Mouse (Mus musculus) heart, postnatal 10 days (tissue): Measurements from ENCODE around the gene Wipf1. TPM values are rescaled to one million over a fixed set of nuclear protein-coding genes. Genes with fewer than 3 reads are reported as not detected.
A peak's percentile ranks its signal among the peaks of the same experiment; 100 is the strongest.
"Not testable (repeated sequence)": the region's sequence is repeated elsewhere in the genome, so short reads cannot be mapped to it uniquely, and the experiment has no call there.

Experiments used
- DNase-seq, 2 experiments: peaks; one replicate each; pipeline ENCODE4 v3.0.0; 2021
- intact Hi-C: fragments of 180-260 bp; cut with DNase I; formaldehyde crosslinking; loops from one replicate; pipeline ENCODE4 v1.15.1; 2025
- total RNA-seq, 2 experiments: library from RNA; stranded (reverse); gene quantifications; 2 replicates each; pipeline ENCODE4 v1.2.3; 2021

Wipf1 gene
- total RNA-seq = 10 to 100 TPM; 22.0 to 23.1 TPM

GRCm38 (mm10) chr2:73529356-73530330 is at the start of gene Wipf1:
TSS of gene Wipf1 (minus strand) at chr2:73529734.
- DNase-seq = peak; percentile 84 to 88
- intact Hi-C loops = loop anchor here (5.0 kb wide), 1 partner anchor 142 kb away; the partner anchor contains the start of gene Gpr155

- DNase-seq = no peak
- intact Hi-C loops = loop anchor here (2.0 kb wide), 1 partner anchor 230 kb away; no protein-coding TSS in a partner anchor
Measured at GRCm38 (mm10) chr2:73579168-73579567, 49.6 kb upstream of the Wipf1 start.

DNA sequence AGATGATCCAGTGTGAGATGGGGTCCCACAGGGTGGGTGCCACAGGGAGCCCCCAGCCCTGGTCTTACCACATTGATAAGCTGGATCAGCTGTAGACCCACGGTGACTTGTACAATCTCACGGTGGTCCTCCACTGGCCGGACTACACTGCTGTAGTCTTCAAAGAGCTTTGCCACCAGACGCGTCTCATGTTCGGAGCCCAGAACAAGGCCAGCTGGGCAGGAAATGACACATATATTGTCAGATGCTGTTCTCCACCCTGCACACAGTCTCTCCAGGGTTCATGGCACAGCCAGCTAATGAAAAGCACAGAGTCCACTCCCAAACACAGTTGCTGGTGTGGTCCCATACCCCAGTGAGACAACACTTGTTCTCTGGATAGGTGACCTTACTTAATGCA is 44.9 kb upstream of the Wipf1 start:
- no peak for DNase-seq
- intact Hi-C loops = loop anchor here (5.0 kb wide), 2 partner anchors 423 to 1098 kb away; no protein-coding TSS in a partner anchor

- intact Hi-C loops = loop anchor here (5.0 kb wide), 2 partner anchors 424 to 1099 kb away; no protein-coding TSS in a partner anchor
- no peak for DNase-seq
Measured at GRCm38 (mm10) chr2:73573556-73573955, 44.0 kb upstream of the Wipf1 start.

GRCm38 (mm10) chr2:73572539-73573372 is 43.2 kb upstream of the Wipf1 start:
- DNase-seq = peak; percentile 73 to 81
- intact Hi-C loops = loop anchor here (5.0 kb wide), 2 partner anchors 425 to 1100 kb away; no protein-coding TSS in a partner anchor

- intact Hi-C loops = loop anchor here (5.0 kb wide), 2 partner anchors 425 to 1100 kb away; no protein-coding TSS in a partner anchor
- DNase-seq = no peak
Measured at GRCm38 (mm10) chr2:73571901-73572300, 42.4 kb upstream of the Wipf1 start.

- DNase-seq = no peak
- intact Hi-C loops = loop anchor here (5.0 kb wide), 2 partner anchors 426 to 1101 kb away; no protein-coding TSS in a partner anchor
Measured at GRCm38 (mm10) chr2:73571304-73571703, 41.8 kb upstream of the Wipf1 start.

- intact Hi-C loops = no loop called here
- DNase-seq = peak; percentile 76 to 85
Measured at GRCm38 (mm10) chr2:73566989-73567605, 37.6 kb upstream of the Wipf1 start.

DNA sequence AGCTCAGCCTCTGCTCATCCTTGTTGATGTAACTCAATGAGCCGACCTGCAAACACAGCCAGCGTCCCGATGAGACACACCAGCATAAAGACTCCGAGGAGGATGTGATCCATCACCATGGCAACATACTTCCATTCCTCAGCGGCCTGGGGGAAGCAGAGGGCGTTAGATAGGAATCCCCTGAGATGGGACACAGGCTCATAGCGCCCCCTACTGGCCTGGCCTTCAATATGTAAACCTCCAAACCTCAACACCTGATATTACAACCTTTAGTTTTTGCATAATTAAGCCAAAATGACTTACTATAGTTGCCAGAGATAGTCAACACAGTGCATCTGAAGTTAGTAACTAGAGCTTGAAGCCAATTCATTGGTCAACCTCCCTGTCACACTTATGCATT is 36.6 kb upstream of the Wipf1 start:
- peak in 1 of 2 experiments; percentile 41 for DNase-seq
- intact Hi-C loops = no loop called here

GRCm38 (mm10) chr2:73563690-73564089 is 34.2 kb upstream of the Wipf1 start:
- DNase-seq = no peak
- intact Hi-C loops = no loop called here

DNA sequence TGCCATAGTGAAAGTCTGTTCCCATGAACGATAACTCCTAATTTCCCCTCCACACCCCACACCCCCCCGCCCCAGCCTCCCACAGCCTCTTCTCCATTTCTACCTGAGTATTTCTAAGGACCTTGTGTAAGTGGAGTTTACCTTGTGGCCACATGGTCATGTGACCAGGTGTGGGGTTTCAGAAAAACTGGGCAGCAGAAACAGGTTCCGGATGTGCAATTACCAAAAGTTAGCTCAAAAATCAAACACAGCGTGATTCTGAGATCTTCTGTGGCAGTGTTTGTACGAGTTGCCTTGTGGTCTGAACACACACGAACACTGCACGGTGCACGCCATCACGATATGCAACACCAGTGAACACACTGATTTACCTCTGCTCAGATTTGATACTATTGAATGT is 33.1 kb upstream of the Wipf1 start:
- intact Hi-C loops = no loop called here
- no peak for DNase-seq

GRCm38 (mm10) chr2:73561665-73562063 is 32.1 kb upstream of the Wipf1 start:
- intact Hi-C loops = no loop called here
- DNase-seq = peak in 1 of 2 experiments; percentile 46

- no peak for DNase-seq
- intact Hi-C loops = no loop called here
Measured at GRCm38 (mm10) chr2:73560899-73561664, 31.5 kb upstream of the Wipf1 start.

GRCm38 (mm10) chr2:73560445-73560844 is 30.9 kb upstream of the Wipf1 start:
- DNase-seq = no peak
- intact Hi-C loops = no loop called here

DNA sequence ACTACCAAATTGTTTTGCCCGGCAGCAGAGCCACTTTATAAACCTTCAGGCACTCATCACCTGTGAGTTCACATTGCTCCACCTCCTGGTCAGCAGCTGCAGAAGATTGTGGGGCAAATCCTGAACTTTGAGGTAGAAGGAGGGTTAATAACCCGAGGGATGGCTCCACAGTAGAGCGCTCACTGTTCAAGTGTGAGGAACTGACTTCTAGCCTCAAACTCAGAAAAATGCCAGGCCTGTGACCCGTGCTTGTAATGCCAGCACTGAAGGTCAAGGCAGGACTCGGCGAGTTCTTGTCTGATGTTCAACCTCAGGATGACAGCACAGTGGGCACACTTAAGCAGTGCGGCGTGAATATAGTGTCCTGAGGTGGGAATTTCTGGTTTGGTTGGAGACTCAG is 28.4 kb upstream of the Wipf1 start:
- intact Hi-C loops = no loop called here
- DNase-seq = no peak

- DNase-seq, intact Hi-C loops: not testable (repeated sequence)
Measured at GRCm38 (mm10) chr2:73557061-73557460, 27.5 kb upstream of the Wipf1 start.

- intact Hi-C loops = no loop called here
- DNase-seq = no peak
Measured at GRCm38 (mm10) chr2:73554389-73554788, 24.9 kb upstream of the Wipf1 start.

DNA sequence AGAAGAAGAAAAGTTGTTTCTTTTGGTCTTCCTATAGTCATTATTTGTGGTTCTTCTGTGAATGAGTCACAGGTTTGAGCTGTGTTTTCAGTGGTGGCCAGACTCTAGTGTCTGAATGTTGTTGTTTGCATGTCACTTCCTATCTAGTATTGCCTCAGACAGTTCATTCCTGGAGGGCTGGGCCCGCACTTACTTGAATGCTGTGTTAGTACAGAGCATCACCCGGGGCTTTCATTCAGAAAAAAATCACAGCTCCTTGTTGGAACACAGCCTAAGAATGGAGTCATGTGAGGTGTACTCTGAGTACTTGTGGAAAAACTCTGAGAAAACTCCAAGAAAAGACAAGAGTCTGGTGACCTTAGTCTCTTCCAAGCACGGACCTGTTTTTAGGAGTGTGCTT is 23.4 kb upstream of the Wipf1 start:
- no peak for DNase-seq
- intact Hi-C loops = no loop called here

GRCm38 (mm10) chr2:73550725-73551124 is 21.2 kb upstream of the Wipf1 start:
- intact Hi-C loops = no loop called here
- peak in 1 of 2 experiments; percentile 55 for DNase-seq

GRCm38 (mm10) chr2:73548542-73548941 is 19.0 kb upstream of the Wipf1 start:
- no peak for DNase-seq
- intact Hi-C loops = no loop called here
